Comparison of ENCODE assay signal across 11 mouse cellular contexts in genomic region chr12:71017827-71018226, GRCm38 (mm10). TPM values are rescaled to one million over a fixed set of nuclear protein-coding genes. Genes with fewer than 3 reads are reported as not detected.
DNase-seq lines count a peak whose midpoint lies in the region; ATAC-seq and TF ChIP-seq lines count a peak whose summit lies in the region.
"Had no signal": no experiment of that assay in that cellular context is flagged by ENCODE, and none has a peak within 500 bp of the region (broad histone marks: within the 10 kb centered on the region; RNA-seq: fewer than 3 reads in every experiment).

No protein-coding gene starts in this region.

- no peak overlapping the region for H3K27ac ChIP-seq in heart, embryonic 13.5 days (replicated peaks)
- H3K27ac ChIP-seq in intestine, postnatal 0 days (ENCODE audit: low read depth, low read length): no peak overlapping the region
- no peak overlapping the region for H3K27ac ChIP-seq in neural tube, embryonic 15.5 days (replicated peaks)

- 76% methylated on average over 10 of the region's 10 CpGs for WGBS in heart, embryonic 13.5 days
- WGBS in intestine, postnatal 0 days: 63% methylated on average over 10 of the region's 10 CpGs
- WGBS in neural tube, embryonic 15.5 days: 83% methylated on average over 10 of the region's 10 CpGs

- peak overlapping the region; percentile 76 for H3K4me2 ChIP-seq in heart, embryonic 13.5 days
- peak overlapping the region; percentile 79; the same call in 1 of the 2 replicates for H3K4me2 ChIP-seq in intestine, postnatal 0 days (replicated peaks; ENCODE audit: low read depth)
- H3K4me2 ChIP-seq in neural tube, embryonic 15.5 days: peak overlapping the region; percentile 89; the same call in 1 of the 2 replicates

- peak overlapping the region; percentile 98 for H3K4me3 ChIP-seq in heart, embryonic 13.5 days
- H3K4me3 ChIP-seq in megakaryocyte, embryonic 14.5 days (replicated peaks): peak overlapping the region; percentile 98
- H3K4me3 ChIP-seq in intestine, postnatal 0 days (ENCODE audit: low read depth, low read length): no peak overlapping the region; the same call in 1 of the 2 replicates
- no peak overlapping the region for H3K4me3 ChIP-seq in neural tube, embryonic 15.5 days (replicated peaks)

- H3K9ac ChIP-seq in heart, embryonic 13.5 days: peak overlapping the region; percentile 96
- no peak overlapping the region for H3K9ac ChIP-seq in intestine, postnatal 0 days (ENCODE audit: low read depth, low read length)
- no peak overlapping the region for H3K9ac ChIP-seq in neural tube, embryonic 15.5 days (replicated peaks)

- no peak for ATAC-seq in heart, embryonic 13.5 days (ENCODE audit: extremely low read depth, insufficient number of reproducible peaks, low FRiP score, low TSS enrichment)
- ATAC-seq in megakaryocyte, adult 5-6 weeks (ENCODE audit: poor library complexity, severe bottlenecking): no peak
- ATAC-seq in intestine, postnatal 0 days: no peak
- ATAC-seq in neural tube, embryonic 15.5 days (ENCODE audit: low FRiP score): no peak
- ATAC-seq: CD4-positive, CD25-positive, alpha-beta regulatory T cell, adult 4 months had no signal

- intact Hi-C loops in heart, postnatal 14 days (cut with DNase I): loop anchor here (2.0 to 5.0 kb wide), 2 partner anchors 34 to 49 kb away; no protein-coding TSS in a partner anchor

- DNase-seq in heart, postnatal 14 days: no peak
- DNase-seq in cerebellum, postnatal 25 days: no peak
- no peak for DNase-seq in adrenal gland, postnatal 36 days
- DNase-seq: heart, postnatal 4 days; thymus, postnatal 14 days had no signal

- peaks cover 30% of the 10 kb centered on the region for H3K4me1 ChIP-seq in heart, embryonic 13.5 days
- peaks cover 26% of the 10 kb centered on the region for H3K4me1 ChIP-seq in megakaryocyte, embryonic 14.5 days
- H3K4me1 ChIP-seq in intestine, postnatal 0 days (replicated peaks; ENCODE audit: control insufficient read depth, insufficient read depth, low read length): no peaks in the 10 kb centered on the region
- peaks cover 18% of the 10 kb centered on the region for H3K4me1 ChIP-seq in neural tube, embryonic 15.5 days

- no peaks in the 10 kb centered on the region for H3K27me3 ChIP-seq in heart, embryonic 13.5 days (replicated peaks)
- no peaks in the 10 kb centered on the region for H3K27me3 ChIP-seq in megakaryocyte, embryonic 14.5 days (replicated peaks)
- H3K27me3 ChIP-seq in intestine, postnatal 0 days (replicated peaks; ENCODE audit: control insufficient read depth, insufficient read depth, low read length): no peaks in the 10 kb centered on the region
- H3K27me3 ChIP-seq in neural tube, embryonic 15.5 days (replicated peaks): no peaks in the 10 kb centered on the region

- TF ChIP-seq CTCF in intestine, postnatal 0 days (IDR thresholded peaks at IDR 0.05; ENCODE audit: low read depth): no peak

- peaks cover 44% of the 10 kb centered on the region for H3K36me3 ChIP-seq in heart, embryonic 13.5 days
- H3K36me3 ChIP-seq in megakaryocyte, embryonic 14.5 days (replicated peaks; ENCODE audit: low read length): peaks cover 53% of the 10 kb centered on the region
- H3K36me3 ChIP-seq in intestine, postnatal 0 days (ENCODE audit: control insufficient read depth, insufficient read depth): peaks cover 26% of the 10 kb centered on the region
- H3K36me3 ChIP-seq in neural tube, embryonic 15.5 days: peaks cover 29% of the 10 kb centered on the region

- no peaks in the 10 kb centered on the region for H3K9me3 ChIP-seq in heart, embryonic 13.5 days
- H3K9me3 ChIP-seq in megakaryocyte, embryonic 14.5 days: no peaks in the 10 kb centered on the region
- no peaks in the 10 kb centered on the region for H3K9me3 ChIP-seq in intestine, postnatal 0 days (ENCODE audit: control insufficient read depth)
- H3K9me3 ChIP-seq in neural tube, embryonic 15.5 days (replicated peaks): no peaks in the 10 kb centered on the region

RNA-seq across cellular contexts. Expression of gene Arid4a, which starts 2.0 kb away (rescaled TPM):
- polyA plus RNA-seq in heart, embryonic 13.5 days (2015; fragmentation: Nextera tagmentation; extraction: Ambion mirVana): 24.3 and 24.8 TPM in 2 replicates
- total RNA-seq in heart, postnatal 14 days (2021): 10 to 100 TPM; 16.9 TPM
- 1.4 and 10.2 TPM in 2 replicates for polyA plus RNA-seq in megakaryocyte, embryonic 14.5 days (2012; ENCODE audit: insufficient read depth, low replicate concordance)
- total RNA-seq in megakaryocyte, adult 5-6 weeks (2015): 42.4 and 45.0 TPM in 2 replicates
- 74.6 and 79.6 TPM in 2 replicates for total RNA-seq in megakaryocyte, adult 5-6 weeks (2017)
- polyA plus RNA-seq in intestine, postnatal 0 days (2015; fragmentation: Nextera tagmentation; extraction: Ambion mirVana): 23.2 and 27.4 TPM in 2 replicates
- polyA plus RNA-seq in neural tube, embryonic 15.5 days (2015; fragmentation: Nextera tagmentation; extraction: Ambion mirVana): 43.1 and 43.9 TPM in 2 replicates
- total RNA-seq in adrenal gland, postnatal 36 days (2021): 10 to 100 TPM; 21.2 to 22.3 TPM

RNA-seq across cellular contexts. Expression of gene Psma3, which starts 43.4 kb away (rescaled TPM):
- 453 and 467 TPM in 2 replicates for polyA plus RNA-seq in heart, embryonic 13.5 days (2015; fragmentation: Nextera tagmentation; extraction: Ambion mirVana)
- 100 to 1,000 TPM; 218 to 231 TPM for total RNA-seq in heart, postnatal 14 days (2021)
- polyA plus RNA-seq in megakaryocyte, embryonic 14.5 days (2012; ENCODE audit: insufficient read depth, low replicate concordance): 6.6 and 16.5 TPM in 2 replicates
- 302 and 324 TPM in 2 replicates for total RNA-seq in megakaryocyte, adult 5-6 weeks (2015)
- total RNA-seq in megakaryocyte, adult 5-6 weeks (2017): 246 and 252 TPM in 2 replicates
- 365 and 387 TPM in 2 replicates for polyA plus RNA-seq in intestine, postnatal 0 days (2015; fragmentation: Nextera tagmentation; extraction: Ambion mirVana)
- 522 and 529 TPM in 2 replicates for polyA plus RNA-seq in neural tube, embryonic 15.5 days (2015; fragmentation: Nextera tagmentation; extraction: Ambion mirVana)
- total RNA-seq in adrenal gland, postnatal 36 days (2021): 100 to 1,000 TPM; 366 to 395 TPM

Comparison
In these comparisons a context has a peak if more than half of its experiments do, and no peak if none do; other contexts are left out.
1. H3K4me3 ChIP-seq: peak in heart, embryonic 13.5 days (single experiment) and megakaryocyte, embryonic 14.5 days (single experiment); none in intestine, postnatal 0 days (single experiment) and neural tube, embryonic 15.5 days (single experiment).
2. RNA of gene Psma3, which starts 43.4 kb away (polyA plus RNA-seq): 522 to 529 TPM in neural tube, embryonic 15.5 days, 453 to 467 TPM in heart, embryonic 13.5 days and 365 to 387 TPM in intestine, postnatal 0 days; 6.6 to 16.5 TPM in megakaryocyte, embryonic 14.5 days; every median in the first group is over 10 times any median in the second.
3. Peak in every context shown above with its lines, with median percentiles within 50 percentile points of each other: H3K4me2 ChIP-seq.